Mouse (Mus musculus) layer of hippocampus, adult 9-10 months (tissue): ENCODE results near the gene Kirrel.

Experiments
- DNase-seq: peaks from one replicate; pipeline ENCODE4 v3.0.0; 2022; ENCODE audit warnings: low spot score

The Kirrel gene

GRCm38 (mm10) chr3:87167621-87168020, 6.9 kb downstream of the Kirrel start:
- DNase-seq = no peak

GRCm38 (mm10) chr3:87165291-87165881, 9.2 kb downstream of the Kirrel start:
- no peak for DNase-seq

- no peak for DNase-seq
These were observed 10.3 kb downstream of the Kirrel start for GRCm38 (mm10) chr3:87164099-87164815.

- no peak for DNase-seq
These were observed 11.4 kb downstream of the Kirrel start for GRCm38 (mm10) chr3:87163116-87163515.

- no peak for DNase-seq
These were observed 12.2 kb downstream of the Kirrel start for GRCm38 (mm10) chr3:87162380-87162779.

- no peak for DNase-seq
These were observed 12.9 kb downstream of the Kirrel start for GRCm38 (mm10) chr3:87161601-87162000.

- no peak for DNase-seq
These were observed 13.6 kb downstream of the Kirrel start for GRCm38 (mm10) chr3:87160819-87161509.

- no peak for DNase-seq
These were observed 15.4 kb downstream of the Kirrel start for GRCm38 (mm10) chr3:87159190-87159589.

GRCm38 (mm10) chr3:87157767-87158291, 16.7 kb downstream of the Kirrel start:
- no peak for DNase-seq

GRCm38 (mm10) chr3:87157297-87157696, 17.2 kb downstream of the Kirrel start:
- no peak for DNase-seq

GRCm38 (mm10) chr3:87154398-87155287, 19.9 kb downstream of the Kirrel start:
- DNase-seq = no peak

GRCm38 (mm10) chr3:87153038-87153437, 21.5 kb downstream of the Kirrel start:
- DNase-seq = no peak

- DNase-seq = no peak
These were observed 22.3 kb downstream of the Kirrel start for GRCm38 (mm10) chr3:87152111-87152738.

- no peak for DNase-seq
These were observed 23.2 kb downstream of the Kirrel start for GRCm38 (mm10) chr3:87151294-87151826.

- DNase-seq = no peak
These were observed 23.8 kb downstream of the Kirrel start for GRCm38 (mm10) chr3:87150689-87151244.

- no peak for DNase-seq
These were observed 24.4 kb downstream of the Kirrel start for GRCm38 (mm10) chr3:87150056-87150688.

GRCm38 (mm10) chr3:87149425-87149824, 25.1 kb downstream of the Kirrel start:
- DNase-seq = no peak

- DNase-seq = no peak
These were observed 29.9 kb downstream of the Kirrel start for GRCm38 (mm10) chr3:87144476-87145240.

GRCm38 (mm10) chr3:87140284-87140683, 34.3 kb downstream of the Kirrel start:
- DNase-seq = no peak

GRCm38 (mm10) chr3:87136782-87137181, 37.8 kb downstream of the Kirrel start:
- DNase-seq = no peak
